Mouse (Mus musculus) sigmoid colon, adult 10 weeks (tissue): Measurements from ENCODE around the gene Scgb2b18. TPM values are rescaled to one million over a fixed set of nuclear protein-coding genes. Genes with fewer than 3 reads are reported as not detected.

Experiments used
- polyA plus RNA-seq: library from polyadenylated mRNA; stranded (reverse); fragments of 350-450 nt; fragmentation: Illumina TruSeq; extraction: RNeasy Lipid Tissue Mini Kit (QIAGEN cat#74804); gene quantifications from one replicate; pipeline ENCODE4 v1.2.3, GENCODE M21; 2014; ENCODE audit warnings: low read depth, low replicate concordance

The Scgb2b18 gene
- not detected for polyA plus RNA-seq

DNA sequence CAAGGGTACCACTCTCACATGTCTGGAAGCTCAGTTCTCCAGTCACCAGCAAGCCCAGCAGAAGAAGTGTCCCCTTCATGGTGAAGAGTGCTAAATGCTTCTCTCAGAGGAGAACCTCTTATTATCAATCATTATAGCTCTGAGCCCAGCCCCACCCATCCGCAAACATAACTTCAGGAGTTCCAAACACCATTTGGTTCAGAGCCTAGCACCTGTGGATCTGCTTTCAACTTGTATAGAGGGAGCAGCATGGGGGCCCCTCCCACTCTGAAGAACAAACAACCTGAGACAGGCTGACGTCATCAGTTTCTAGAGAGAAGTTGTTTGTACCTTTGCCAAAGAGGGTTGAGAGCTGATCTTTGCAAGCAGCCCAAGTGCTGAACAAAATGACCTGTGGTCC lies at the start of gene Scgb2b18:
Scgb2b18 (minus strand) TSS at position 101 of the 400 bp plus-strand sequence.

DNA sequence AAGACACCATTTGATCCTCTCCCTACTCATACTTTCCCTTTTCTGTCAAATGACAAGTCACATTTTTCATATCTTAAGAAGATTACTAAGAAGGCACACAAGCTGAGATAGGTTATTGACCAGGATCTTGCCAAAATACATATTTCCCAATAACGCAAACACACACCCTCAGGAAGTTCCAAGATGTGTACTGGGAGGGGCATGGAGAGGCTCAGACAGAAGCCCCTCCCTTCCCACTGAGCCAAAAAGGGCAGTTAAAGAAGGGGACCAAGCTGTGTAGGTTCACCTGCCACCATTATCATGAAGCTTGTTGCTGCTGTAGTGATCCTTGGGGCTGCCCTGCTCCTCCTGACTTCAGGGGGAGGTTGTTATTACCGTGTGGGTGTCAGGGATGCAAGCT lies 11.6 kb upstream of the Scgb2b18 start, which contains the start of gene Scgb1b18:
Scgb1b18 (plus strand) TSS at position 301 of the 400 bp plus-strand sequence.

Other genes starting within 250 kb of the Scgb2b18 start
- gene Scgb2b17, start 117.3 kb downstream of the Scgb2b18 start, polyA plus RNA-seq, result 6.9 TPM
- not detected for gene Scgb1b17, start 110.4 kb downstream of the Scgb2b18 start, polyA plus RNA-seq
- not detected for gene Scgb1b18, start 11.7 kb upstream of the Scgb2b18 start, polyA plus RNA-seq
- gene Scgb2b19, start 106.5 kb upstream of the Scgb2b18 start, polyA plus RNA-seq, result not detected
- gene Scgb1b19, start 113.4 kb upstream of the Scgb2b18 start, polyA plus RNA-seq, result not detected
- gene Scgb2b20, start 192.5 kb upstream of the Scgb2b18 start, polyA plus RNA-seq, result 1.2 TPM
- not detected for gene Scgb1b20, start 199.4 kb upstream of the Scgb2b18 start, polyA plus RNA-seq